Mouse (Mus musculus): ENCODE results near the gene Traf3.

- TF ChIP-seq GATA1 (IDR thresholded peaks at IDR 0.05; ENCODE audit: low read length) (no peak), TAL1 (IDR thresholded peaks at IDR 0.05; ENCODE audit: low read length) (no peak)
These were observed 30.2 kb upstream of the Traf3 start for GRCm38 (mm10) chr12:111135953-111136352.

Data from erythroblast, embryonic 14.5 days (primary cell).